Mouse (Mus musculus): ENCODE data around the gene Cpne5. TPM values are rescaled to one million over a fixed set of nuclear protein-coding genes. Genes with fewer than 3 reads are reported as not detected.

Gene Cpne5
- total and polyA plus RNA-seq, 2 experiments from 2014 or later: 3.6 to 8.4 TPM

DNA sequence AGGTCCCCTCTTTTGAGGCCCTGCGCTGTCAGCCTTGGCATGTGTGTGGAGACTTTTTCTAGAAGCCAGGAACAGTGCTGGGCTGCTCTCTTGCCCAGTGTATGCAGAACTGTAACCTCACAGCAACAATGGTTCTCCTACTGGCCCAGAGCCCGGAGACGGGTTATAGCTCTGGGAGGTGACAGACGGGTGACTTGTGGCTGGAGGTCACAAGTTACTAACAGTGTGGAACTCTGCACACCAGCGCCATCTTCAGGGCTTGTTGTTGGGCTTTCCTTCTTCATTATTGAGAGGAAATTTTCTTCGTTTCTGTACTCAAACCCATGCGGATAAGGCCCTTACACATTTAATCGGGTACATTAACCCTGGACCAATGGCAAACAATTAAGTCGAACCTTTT lies 11.5 kb upstream of the Cpne5 start:
- no peak overlapping the region for H3K9ac ChIP-seq (replicated peaks; ENCODE audit: low read depth, low read length)
- 0 out of 2 replicates have a peak, but pooled peaks cover 2% of the 10 kb centered on the region for H3K27me3 ChIP-seq (ENCODE audit: control insufficient read depth, insufficient read depth, low read length)
- 43% methylated on average over 9 of the region's 9 CpGs for WGBS
- no peak overlapping the region for H3K4me2 ChIP-seq (ENCODE audit: low read depth, low read length)
- TF ChIP-seq EP300 (IDR thresholded peaks at IDR 0.05; ENCODE audit: low read depth) (peak; percentile 30; the same call in 1 of the 2 replicates), CTCF (IDR thresholded peaks at IDR 0.05; ENCODE audit: low read depth) (peak; percentile 43)
- peaks cover 70% of the 10 kb centered on the region for H3K4me1 ChIP-seq (ENCODE audit: control insufficient read depth, insufficient read depth)
- DNase-seq (ENCODE audit: low spot score) (peak; percentile 83), ATAC-seq (ENCODE audit: insufficient read depth, low read depth) (peak; percentile 28)
- H3K27ac ChIP-seq (ENCODE audit: low read depth): peak overlapping the region; percentile 36
- H3K36me3 ChIP-seq (replicated peaks; ENCODE audit: control insufficient read depth, insufficient read depth, low read length): peaks cover 7% of the 10 kb centered on the region
- H3K4me3 ChIP-seq (ENCODE audit: low read depth, low read length): no peak overlapping the region
- no peaks in the 10 kb centered on the region for H3K9me3 ChIP-seq (replicated peaks; ENCODE audit: control insufficient read depth, low read length)

GRCm38 (mm10) chr17:29247881-29248280 lies 9.9 kb upstream of the Cpne5 start:
- H3K4me1 ChIP-seq (ENCODE audit: control insufficient read depth, insufficient read depth): peaks cover 58% of the 10 kb centered on the region
- no peak overlapping the region for H3K9ac ChIP-seq (replicated peaks; ENCODE audit: low read depth, low read length)
- H3K27ac ChIP-seq (ENCODE audit: low read depth): peak overlapping the region; percentile 72
- no peak overlapping the region for H3K4me2 ChIP-seq (ENCODE audit: low read depth, low read length)
- 34% methylated on average over 13 of the region's 13 CpGs for WGBS
- ATAC-seq (ENCODE audit: insufficient read depth, low read depth): no peak
- H3K4me3 ChIP-seq (ENCODE audit: low read depth, low read length): no peak overlapping the region
- peaks cover 7% of the 10 kb centered on the region for H3K36me3 ChIP-seq (replicated peaks; ENCODE audit: control insufficient read depth, insufficient read depth, low read length)
- DNase-seq (ENCODE audit: low spot score): no peak
- TF ChIP-seq EP300 (IDR thresholded peaks at IDR 0.05; ENCODE audit: low read depth) (no peak), CTCF (IDR thresholded peaks at IDR 0.05; ENCODE audit: low read depth) (no peak)
- peaks cover 6% of the 10 kb centered on the region; the same call in 1 of the 2 replicates for H3K27me3 ChIP-seq (ENCODE audit: control insufficient read depth, insufficient read depth, low read length)
- no peaks in the 10 kb centered on the region for H3K9me3 ChIP-seq (replicated peaks; ENCODE audit: control insufficient read depth, low read length)

DNA sequence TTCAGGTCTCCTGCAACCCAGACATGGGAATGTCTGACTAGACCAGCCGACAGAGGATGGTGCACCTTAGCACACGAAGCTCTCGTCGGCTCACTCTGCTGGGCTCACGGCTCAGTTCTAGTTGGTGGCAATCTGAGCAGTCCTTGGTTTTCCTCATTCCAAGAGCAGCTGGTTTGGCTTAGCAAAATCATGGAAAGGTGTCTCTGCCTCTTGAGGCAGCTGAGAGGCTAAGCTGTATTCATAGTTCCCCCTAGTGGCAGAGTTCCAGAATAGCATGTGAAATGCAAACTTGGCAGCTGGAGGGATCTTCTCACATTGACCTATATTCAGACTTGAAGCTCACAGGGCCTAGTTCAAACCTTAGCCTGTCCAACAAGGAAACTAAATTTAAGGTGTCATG lies 8.6 kb upstream of the Cpne5 start:
- H3K4me2 ChIP-seq (ENCODE audit: low read depth, low read length): no peak overlapping the region
- H3K9ac ChIP-seq (replicated peaks; ENCODE audit: low read depth, low read length): no peak overlapping the region
- ATAC-seq (ENCODE audit: insufficient read depth, low read depth): peak; percentile 45

DNA sequence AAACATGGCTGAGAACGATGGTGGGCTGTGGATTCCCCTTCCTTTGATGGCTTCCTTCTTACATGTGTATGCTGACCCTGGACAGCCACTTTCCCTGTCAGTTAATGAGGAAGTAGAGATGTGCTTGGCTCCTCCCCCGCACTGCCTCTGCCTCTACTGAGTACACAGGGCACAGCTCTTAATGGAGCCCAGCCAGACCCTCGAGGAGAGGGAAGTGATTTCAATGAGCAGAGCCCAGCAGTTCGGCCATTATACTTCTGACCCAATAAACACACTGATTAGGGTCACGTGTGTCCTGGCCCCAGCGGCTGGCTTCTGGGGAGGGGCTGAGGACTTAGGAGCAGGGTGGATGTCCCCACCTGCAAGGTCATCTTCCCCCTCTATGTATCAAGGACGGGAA lies 7.8 kb upstream of the Cpne5 start:
- H3K27me3 ChIP-seq (ENCODE audit: control insufficient read depth, insufficient read depth, low read length): peaks cover 6% of the 10 kb centered on the region; the same call in 1 of the 2 replicates
- whole genome bisulfite sequencing: 53% methylated on average over 7 of the region's 7 CpGs

More for the DNA sequence above, 8.6 kb upstream of the Cpne5 start:
- peak; percentile 89 for DNase-seq (ENCODE audit: low spot score)
- Histone ChIP-seq H3K36me3 (replicated peaks; ENCODE audit: control insufficient read depth, insufficient read depth, low read length) (peaks cover 4% of the 10 kb centered on the region), H3K4me3 (ENCODE audit: low read depth, low read length) (no peak overlapping the region), H3K27ac (ENCODE audit: low read depth) (no peak overlapping the region), H3K9me3 (replicated peaks; ENCODE audit: control insufficient read depth, low read length) (no peaks in the 10 kb centered on the region), H3K27me3 (ENCODE audit: control insufficient read depth, insufficient read depth, low read length) (peaks cover 6% of the 10 kb centered on the region; the same call in 1 of the 2 replicates), H3K4me1 (ENCODE audit: control insufficient read depth, insufficient read depth) (peaks cover 46% of the 10 kb centered on the region)
- 24% methylated on average over 5 of the region's 5 CpGs for WGBS
- TF ChIP-seq EP300 (IDR thresholded peaks at IDR 0.05; ENCODE audit: low read depth) (no peak), CTCF (IDR thresholded peaks at IDR 0.05; ENCODE audit: low read depth) (peak; percentile 96)

DNA sequence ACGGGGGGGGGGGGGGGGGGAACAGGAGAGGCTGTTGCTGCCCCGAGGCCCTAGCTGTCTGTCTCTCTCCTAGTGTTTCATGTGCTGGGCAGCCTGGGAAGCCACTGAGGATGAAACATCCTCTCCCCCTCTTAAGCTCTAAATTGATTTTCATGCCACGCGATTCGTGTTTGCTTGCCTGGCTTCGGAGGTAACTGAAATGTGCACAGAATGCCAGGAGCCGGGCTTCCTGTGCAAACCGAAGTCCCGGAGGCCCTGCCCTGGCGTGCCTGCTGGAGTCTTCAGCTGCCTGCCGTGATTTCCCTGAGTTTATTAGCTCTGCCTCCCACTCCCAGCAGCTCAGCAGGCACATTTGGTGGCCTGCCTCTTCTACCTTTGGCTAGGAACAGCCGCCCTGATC lies 6.9 kb upstream of the Cpne5 start:
- Histone ChIP-seq H3K4me3 (ENCODE audit: low read depth, low read length) (no peak overlapping the region), H3K4me2 (ENCODE audit: low read depth, low read length) (no peak overlapping the region), H3K9ac (replicated peaks; ENCODE audit: low read depth, low read length) (no peak overlapping the region), H3K27me3 (ENCODE audit: control insufficient read depth, insufficient read depth, low read length) (peaks cover 13% of the 10 kb centered on the region; the same call in 1 of the 2 replicates), H3K27ac (ENCODE audit: low read depth) (no peak overlapping the region), H3K4me1 (ENCODE audit: control insufficient read depth, insufficient read depth) (peaks cover 29% of the 10 kb centered on the region), H3K9me3 (replicated peaks; ENCODE audit: control insufficient read depth, low read length) (no peaks in the 10 kb centered on the region), H3K36me3 (replicated peaks; ENCODE audit: control insufficient read depth, insufficient read depth, low read length) (no peaks in the 10 kb centered on the region)
- WGBS: 58% methylated on average over 12 of the region's 12 CpGs
- TF ChIP-seq EP300 (IDR thresholded peaks at IDR 0.05; ENCODE audit: low read depth): no peak
- DNase-seq (ENCODE audit: low spot score) (no peak), ATAC-seq (ENCODE audit: insufficient read depth, low read depth) (no peak)

More for the DNA sequence above, 7.8 kb upstream of the Cpne5 start:
- no peaks in the 10 kb centered on the region for H3K9me3 ChIP-seq (replicated peaks; ENCODE audit: control insufficient read depth, low read length)
- no peak for DNase-seq (ENCODE audit: low spot score)
- no peak overlapping the region for H3K4me3 ChIP-seq (ENCODE audit: low read depth, low read length)
- H3K4me1 ChIP-seq (ENCODE audit: control insufficient read depth, insufficient read depth): peaks cover 37% of the 10 kb centered on the region
- ATAC-seq (ENCODE audit: insufficient read depth, low read depth): no peak
- peaks cover 4% of the 10 kb centered on the region for H3K36me3 ChIP-seq (replicated peaks; ENCODE audit: control insufficient read depth, insufficient read depth, low read length)
- TF ChIP-seq CTCF (IDR thresholded peaks at IDR 0.05; ENCODE audit: low read depth): no peak
- no peak for TF ChIP-seq EP300 (IDR thresholded peaks at IDR 0.05; ENCODE audit: low read depth)
- H3K9ac ChIP-seq (replicated peaks; ENCODE audit: low read depth, low read length): no peak overlapping the region
- no peak overlapping the region for H3K4me2 ChIP-seq (ENCODE audit: low read depth, low read length)
- H3K27ac ChIP-seq (ENCODE audit: low read depth): no peak overlapping the region

GRCm38 (mm10) chr17:29238421-29238945 lies 516 bp upstream of the Cpne5 start:
- no peak for TF ChIP-seq CTCF (IDR thresholded peaks at IDR 0.05; ENCODE audit: low read depth)
- no peak for TF ChIP-seq EP300 (IDR thresholded peaks at IDR 0.05; ENCODE audit: low read depth)
- Histone ChIP-seq H3K27me3 (ENCODE audit: control insufficient read depth, insufficient read depth, low read length) (peaks cover 50% of the 10 kb centered on the region), H3K9me3 (replicated peaks; ENCODE audit: control insufficient read depth, low read length) (no peaks in the 10 kb centered on the region), H3K4me2 (ENCODE audit: low read depth, low read length) (peak overlapping the region; percentile 88), H3K36me3 (replicated peaks; ENCODE audit: control insufficient read depth, insufficient read depth, low read length) (no peaks in the 10 kb centered on the region), H3K27ac (ENCODE audit: low read depth) (no peak overlapping the region), H3K9ac (replicated peaks; ENCODE audit: low read depth, low read length) (peak overlapping the region; percentile 41), H3K4me1 (ENCODE audit: control insufficient read depth, insufficient read depth) (no peaks in the 10 kb centered on the region), H3K4me3 (ENCODE audit: low read depth, low read length) (peak overlapping the region; percentile 60)
- ATAC-seq (ENCODE audit: insufficient read depth, low read depth) (0 out of 2 replicates have a peak, but pooled peaks have one; percentile 20), DNase-seq (ENCODE audit: low spot score) (no peak)
- 4% methylated on average over 18 of the region's 23 CpGs for WGBS
